Mouse (Mus musculus): ENCODE measurements around the gene Scyl1. TPM values are rescaled to one million over a fixed set of nuclear protein-coding genes. Genes with fewer than 3 reads are reported as not detected.
"Not testable (repeated sequence)": the region's sequence is repeated elsewhere in the genome, so short reads cannot be mapped to it uniquely, and the experiment has no call there.

Scyl1 gene
- polyA plus RNA-seq, 1 experiment from 2014 or later: 65.8 TPM

DNA sequence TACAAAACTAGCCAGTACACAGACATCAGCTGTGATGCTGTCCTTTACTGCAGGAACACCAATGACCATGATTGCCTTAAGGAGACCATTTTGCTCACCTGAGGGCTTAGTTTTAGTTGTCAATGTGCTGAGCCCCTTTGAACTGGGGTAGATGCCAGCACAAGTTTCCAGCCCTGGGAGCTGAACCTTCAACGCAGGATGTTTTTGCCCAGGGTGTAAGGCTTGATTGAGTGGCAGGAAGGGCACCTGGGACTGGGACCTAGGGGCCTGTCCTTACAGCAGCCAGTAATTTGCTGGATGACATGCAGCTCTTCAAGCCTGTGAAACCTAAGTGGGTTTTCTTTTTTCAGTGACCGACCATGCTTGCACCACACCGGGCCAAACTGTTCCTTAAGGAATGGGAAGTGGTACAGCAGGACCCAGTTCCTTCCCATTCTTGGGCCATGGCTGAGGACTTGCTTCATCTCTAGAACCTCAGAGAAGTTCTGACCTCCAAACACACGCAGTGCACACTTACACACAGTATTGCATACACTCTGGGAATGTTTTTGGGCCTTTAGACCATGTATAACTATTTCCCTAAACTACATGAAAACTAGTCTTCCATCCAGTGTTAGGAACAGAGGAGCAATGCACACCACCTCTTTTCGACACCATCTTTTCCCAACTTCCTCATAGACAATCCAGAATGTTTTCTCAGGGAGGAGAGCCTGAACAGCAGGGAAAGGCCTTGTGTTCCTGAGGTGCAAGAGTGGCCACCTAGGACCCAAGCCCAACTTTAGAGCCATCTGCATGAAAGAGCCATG is 23.8 kb upstream of the Scyl1 start:
- Histone ChIP-seq H3K36me3 (ENCODE audit: control insufficient read depth, insufficient read depth, low read length) (peaks cover 17% of the 10 kb centered on the region), H3K4me3 (ENCODE audit: low read depth, low read length) (no peak overlapping the region), H3K4me2 (ENCODE audit: low read depth, severe bottlenecking) (no peak overlapping the region), H3K9me3 (ENCODE audit: control insufficient read depth, low read length) (no peaks in the 10 kb centered on the region), H3K4me1 (ENCODE audit: control insufficient read depth, insufficient read depth, low read length) (peaks cover 6% of the 10 kb centered on the region), H3K27me3 (ENCODE audit: control insufficient read depth, insufficient read depth, low read length) (no peaks in the 10 kb centered on the region), H3K9ac (ENCODE audit: low read length) (0 out of 2 replicates have a peak overlapping the region, but pooled peaks have one; percentile 3), H3K27ac (replicated peaks; ENCODE audit: low read depth, low read length) (no peak overlapping the region; the same call in 1 of the 2 replicates)
- 53% methylated on average over 5 of the region's 5 CpGs for WGBS
- DNase-seq (ENCODE audit: low spot score) (peak; percentile 63), ATAC-seq (ENCODE audit: insufficient number of reproducible peaks, low FRiP score, low TSS enrichment, low read depth) (peak; percentile 36; the same call in 1 of the 2 replicates)

DNA sequence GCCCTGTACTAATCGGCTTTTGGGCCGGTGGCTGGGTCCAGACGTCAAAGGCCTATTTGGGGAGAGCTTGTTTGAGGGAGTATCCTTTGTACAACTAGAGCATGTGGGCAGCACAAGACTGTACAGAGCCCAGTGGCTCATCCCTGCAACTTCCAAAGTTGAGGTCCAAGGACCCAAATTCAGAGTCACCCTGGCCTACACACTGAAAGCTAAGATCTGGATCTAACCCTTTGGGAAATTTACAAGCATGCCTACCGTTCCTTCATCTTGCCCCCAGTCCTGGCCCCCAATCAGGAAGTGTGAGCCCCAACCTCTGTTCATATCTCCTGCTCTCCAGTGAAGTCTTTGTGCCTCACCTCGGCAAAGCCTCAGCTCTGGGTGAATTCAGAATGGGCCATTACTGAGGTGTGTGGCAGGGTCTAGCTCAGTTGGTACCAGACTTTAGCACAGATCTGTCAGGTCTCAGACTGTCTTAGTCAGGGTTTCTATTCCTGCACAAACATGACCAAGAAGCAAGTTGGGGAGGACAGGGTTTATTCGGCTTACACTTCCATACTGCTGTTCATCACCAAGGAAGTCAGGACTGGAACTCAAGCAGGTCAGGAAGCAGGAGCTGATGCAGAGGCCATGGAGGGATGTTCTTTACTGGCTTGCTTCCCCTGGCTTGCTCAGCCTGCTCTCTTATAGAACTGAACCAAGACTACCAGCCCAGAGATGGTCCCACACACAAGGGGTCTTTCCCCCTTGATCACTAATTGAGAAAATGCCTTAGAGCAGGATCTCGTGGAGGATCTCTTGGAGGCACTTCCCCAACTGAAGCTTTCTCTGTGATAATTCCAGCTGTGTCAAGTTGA is 22.9 kb upstream of the Scyl1 start:
- peaks cover 17% of the 10 kb centered on the region for H3K36me3 ChIP-seq (ENCODE audit: control insufficient read depth, insufficient read depth, low read length)
- H3K9me3 ChIP-seq (ENCODE audit: control insufficient read depth, low read length); H3K27ac ChIP-seq (replicated peaks; ENCODE audit: low read depth, low read length); H3K4me2 ChIP-seq (ENCODE audit: low read depth, severe bottlenecking); ATAC-seq (ENCODE audit: insufficient number of reproducible peaks, low FRiP score, low TSS enrichment, low read depth); H3K4me1 ChIP-seq (ENCODE audit: control insufficient read depth, insufficient read depth, low read length); H3K9ac ChIP-seq (ENCODE audit: low read length); H3K27me3 ChIP-seq (ENCODE audit: control insufficient read depth, insufficient read depth, low read length); H3K4me3 ChIP-seq (ENCODE audit: low read depth, low read length): not testable (repeated sequence)
- WGBS: 46% methylated on average over 7 of the region's 7 CpGs
- peak; percentile 47 for DNase-seq (ENCODE audit: low spot score)

DNA sequence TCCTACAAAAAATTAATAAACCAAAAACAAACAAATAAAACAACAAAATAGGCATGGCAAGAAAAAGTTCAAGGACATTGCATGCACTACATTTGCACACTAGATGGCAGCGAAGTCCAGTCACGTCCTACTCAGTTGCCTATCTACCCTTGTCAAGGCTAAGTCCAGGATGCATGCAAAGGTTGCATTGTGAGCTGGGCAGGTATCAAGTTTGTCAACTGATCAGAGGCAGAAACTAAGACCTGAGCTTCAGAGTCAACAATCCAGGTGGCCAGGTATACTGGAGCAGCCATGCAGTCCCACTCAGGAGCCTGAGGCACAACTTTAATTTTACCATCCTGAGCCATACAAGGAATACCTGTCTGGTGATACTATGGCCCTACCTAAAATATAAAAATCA is 21.9 kb upstream of the Scyl1 start:
- Histone ChIP-seq H3K4me3 (ENCODE audit: low read depth, low read length) (no peak overlapping the region), H3K9ac (ENCODE audit: low read length) (no peak overlapping the region), H3K27me3 (ENCODE audit: control insufficient read depth, insufficient read depth, low read length) (no peaks in the 10 kb centered on the region), H3K4me2 (ENCODE audit: low read depth, severe bottlenecking) (no peak overlapping the region), H3K9me3 (ENCODE audit: control insufficient read depth, low read length) (no peaks in the 10 kb centered on the region), H3K4me1 (ENCODE audit: control insufficient read depth, insufficient read depth, low read length) (peaks cover 6% of the 10 kb centered on the region), H3K27ac (replicated peaks; ENCODE audit: low read depth, low read length) (no peak overlapping the region), H3K36me3 (ENCODE audit: control insufficient read depth, insufficient read depth, low read length) (peaks cover 17% of the 10 kb centered on the region)
- ATAC-seq (ENCODE audit: insufficient number of reproducible peaks, low FRiP score, low TSS enrichment, low read depth): peak; percentile 67
- DNase-seq (ENCODE audit: low spot score): peak; percentile 72
- 7% methylated on average over 2 of the region's 2 CpGs for WGBS

DNA sequence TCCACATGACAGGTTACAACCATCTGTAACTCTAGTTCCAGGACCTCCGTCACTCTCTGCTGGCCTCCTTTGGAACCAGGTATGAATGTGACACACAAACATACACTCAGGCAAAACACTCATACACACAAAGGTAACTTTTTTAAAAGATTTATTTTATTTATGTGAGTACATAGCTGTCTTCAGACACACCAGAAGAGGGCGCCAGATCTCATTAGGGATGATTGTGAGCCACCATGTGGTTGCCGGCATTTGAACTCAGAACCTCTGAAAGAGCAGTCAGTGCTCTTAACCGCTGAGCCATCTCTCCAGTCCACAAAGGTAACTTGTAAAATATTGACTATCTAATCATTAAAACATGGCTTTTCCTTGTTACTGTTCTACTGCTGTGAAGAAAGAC is 20.1 kb upstream of the Scyl1 start:
- Histone ChIP-seq H3K27me3 (ENCODE audit: control insufficient read depth, insufficient read depth, low read length) (no peaks in the 10 kb centered on the region), H3K4me1 (ENCODE audit: control insufficient read depth, insufficient read depth, low read length) (no peaks in the 10 kb centered on the region; the same call in 1 of the 2 replicates), H3K9ac (ENCODE audit: low read length) (no peak overlapping the region), H3K9me3 (ENCODE audit: control insufficient read depth, low read length) (no peaks in the 10 kb centered on the region), H3K4me3 (ENCODE audit: low read depth, low read length) (no peak overlapping the region), H3K36me3 (ENCODE audit: control insufficient read depth, insufficient read depth, low read length) (peaks cover 7% of the 10 kb centered on the region), H3K27ac (replicated peaks; ENCODE audit: low read depth, low read length) (no peak overlapping the region), H3K4me2 (ENCODE audit: low read depth, severe bottlenecking) (no peak overlapping the region)
- WGBS: 79% methylated on average over 4 of the region's 4 CpGs
- DNase-seq (ENCODE audit: low spot score) (no peak), ATAC-seq (ENCODE audit: insufficient number of reproducible peaks, low FRiP score, low TSS enrichment, low read depth) (no peak)

DNA sequence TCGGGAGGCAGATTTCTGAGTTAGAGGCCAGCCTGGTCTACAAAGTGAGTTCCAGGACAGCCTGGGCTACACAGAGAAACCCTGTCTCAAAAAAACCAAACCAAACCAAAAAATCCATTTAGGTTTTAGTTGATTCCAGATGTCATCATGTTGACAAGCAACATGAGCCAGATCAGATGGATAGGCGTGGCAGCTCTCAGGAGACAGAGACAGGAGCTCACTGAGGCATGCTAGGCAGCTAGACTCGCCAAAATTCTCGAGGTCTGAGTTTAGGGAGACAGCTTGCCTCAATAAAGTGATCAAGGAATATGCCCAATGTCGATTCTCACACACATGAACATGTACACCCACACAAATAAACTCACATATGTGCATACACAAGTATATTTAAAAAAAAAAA is 17.8 kb upstream of the Scyl1 start:
- no peaks in the 10 kb centered on the region for H3K36me3 ChIP-seq (ENCODE audit: control insufficient read depth, insufficient read depth, low read length)
- no peak overlapping the region for H3K27ac ChIP-seq (replicated peaks; ENCODE audit: low read depth, low read length)
- DNase-seq (ENCODE audit: low spot score): no peak
- H3K27me3 ChIP-seq (ENCODE audit: control insufficient read depth, insufficient read depth, low read length): no peaks in the 10 kb centered on the region
- 63% methylated on average over 5 of the region's 5 CpGs for WGBS
- H3K4me3 ChIP-seq (ENCODE audit: low read depth, low read length): no peak overlapping the region
- H3K4me1 ChIP-seq (ENCODE audit: control insufficient read depth, insufficient read depth, low read length): no peaks in the 10 kb centered on the region
- H3K4me2 ChIP-seq (ENCODE audit: low read depth, severe bottlenecking): no peak overlapping the region
- ATAC-seq (ENCODE audit: insufficient number of reproducible peaks, low FRiP score, low TSS enrichment, low read depth): no peak
- no peak overlapping the region for H3K9ac ChIP-seq (ENCODE audit: low read length)
- no peaks in the 10 kb centered on the region for H3K9me3 ChIP-seq (ENCODE audit: control insufficient read depth, low read length)

DNA sequence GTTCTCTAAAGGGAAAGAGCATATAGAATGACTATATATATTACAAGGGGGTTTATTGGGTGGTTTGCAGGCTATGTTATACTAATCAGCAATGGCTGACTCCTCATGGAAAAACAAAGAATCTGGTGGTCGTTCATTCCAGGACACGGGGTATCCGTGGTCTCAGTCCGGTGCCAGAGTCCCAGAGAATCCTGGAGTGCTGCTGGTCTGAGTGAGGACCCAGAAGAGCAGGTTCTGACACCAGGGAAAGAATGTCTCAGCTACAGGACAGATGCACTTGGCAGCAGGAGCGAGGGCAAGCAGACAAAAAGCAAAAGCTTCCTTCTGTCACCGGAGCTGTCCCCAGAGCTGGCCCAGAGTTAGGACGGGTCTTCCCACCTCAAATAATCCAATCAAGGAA is 17.4 kb upstream of the Scyl1 start:
- ATAC-seq (ENCODE audit: insufficient number of reproducible peaks, low FRiP score, low TSS enrichment, low read depth) (no peak), DNase-seq (ENCODE audit: low spot score) (no peak)
- no peaks in the 10 kb centered on the region for H3K9me3 ChIP-seq (ENCODE audit: control insufficient read depth, low read length)
- H3K9ac ChIP-seq (ENCODE audit: low read length): no peak overlapping the region
- no peak overlapping the region for H3K4me2 ChIP-seq (ENCODE audit: low read depth, severe bottlenecking)
- no peaks in the 10 kb centered on the region for H3K4me1 ChIP-seq (ENCODE audit: control insufficient read depth, insufficient read depth, low read length)
- 88% methylated on average over 7 of the region's 7 CpGs for WGBS
- H3K36me3 ChIP-seq (ENCODE audit: control insufficient read depth, insufficient read depth, low read length): no peaks in the 10 kb centered on the region
- no peaks in the 10 kb centered on the region for H3K27me3 ChIP-seq (ENCODE audit: control insufficient read depth, insufficient read depth, low read length)
- H3K27ac ChIP-seq (replicated peaks; ENCODE audit: low read depth, low read length): no peak overlapping the region
- H3K4me3 ChIP-seq (ENCODE audit: low read depth, low read length): no peak overlapping the region

DNA sequence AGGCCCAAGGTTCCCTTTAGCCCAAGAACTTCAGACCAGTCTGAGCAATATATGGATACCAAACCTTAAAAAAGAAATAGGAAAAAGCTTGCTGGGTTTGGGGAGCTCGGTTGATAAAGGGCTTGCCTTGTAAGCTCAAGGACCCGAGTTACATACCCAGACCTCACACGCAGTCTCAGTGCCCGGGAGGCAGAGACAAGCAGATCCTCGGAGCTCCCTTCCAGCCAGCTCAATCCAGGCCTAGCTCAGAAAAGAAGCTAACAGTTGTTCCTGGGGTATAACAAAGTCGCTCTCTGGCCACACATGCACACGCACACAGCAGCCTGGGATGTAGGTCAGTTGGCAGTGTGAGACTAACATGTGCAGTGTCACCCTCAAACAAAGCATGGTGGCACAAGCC is 16.7 kb upstream of the Scyl1 start:
- Histone ChIP-seq H3K36me3 (ENCODE audit: control insufficient read depth, insufficient read depth, low read length) (no peaks in the 10 kb centered on the region), H3K4me1 (ENCODE audit: control insufficient read depth, insufficient read depth, low read length) (no peaks in the 10 kb centered on the region), H3K27me3 (ENCODE audit: control insufficient read depth, insufficient read depth, low read length) (no peaks in the 10 kb centered on the region), H3K4me3 (ENCODE audit: low read depth, low read length) (no peak overlapping the region), H3K9ac (ENCODE audit: low read length) (no peak overlapping the region), H3K4me2 (ENCODE audit: low read depth, severe bottlenecking) (no peak overlapping the region), H3K9me3 (ENCODE audit: control insufficient read depth, low read length) (no peaks in the 10 kb centered on the region), H3K27ac (replicated peaks; ENCODE audit: low read depth, low read length) (no peak overlapping the region)
- 88% methylated on average over 7 of the region's 7 CpGs for WGBS
- DNase-seq (ENCODE audit: low spot score): no peak
- no peak for ATAC-seq (ENCODE audit: insufficient number of reproducible peaks, low FRiP score, low TSS enrichment, low read depth)

DNA sequence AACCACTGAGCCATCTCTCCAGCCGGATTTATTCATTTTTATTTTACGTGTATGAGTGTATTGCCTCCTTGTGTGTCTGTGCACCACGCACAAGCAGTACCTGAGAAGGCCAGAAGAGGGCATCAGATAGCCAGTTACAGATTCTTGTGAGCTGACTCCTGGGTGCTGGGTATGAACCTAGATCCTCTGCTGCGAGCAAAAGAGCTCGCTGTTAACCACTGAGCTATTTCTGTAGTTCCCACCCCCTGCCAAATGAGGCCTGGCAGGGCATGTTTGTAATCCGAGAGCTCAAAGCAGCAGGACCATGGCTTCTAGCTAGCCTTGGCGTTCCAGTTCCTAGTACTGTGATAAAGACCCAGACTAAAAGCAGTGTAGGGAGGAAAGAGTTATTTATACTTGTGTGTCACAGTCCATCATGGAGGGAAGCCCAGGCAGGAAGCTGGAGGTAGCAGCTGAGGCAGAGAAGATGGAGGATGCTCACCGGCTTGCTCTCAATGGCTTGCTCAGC is 16.0 kb upstream of the Scyl1 start:
- Histone ChIP-seq H3K9ac (ENCODE audit: low read length) (no peak overlapping the region), H3K27me3 (ENCODE audit: control insufficient read depth, insufficient read depth, low read length) (no peaks in the 10 kb centered on the region), H3K36me3 (ENCODE audit: control insufficient read depth, insufficient read depth, low read length) (no peaks in the 10 kb centered on the region), H3K9me3 (ENCODE audit: control insufficient read depth, low read length) (no peaks in the 10 kb centered on the region), H3K27ac (replicated peaks; ENCODE audit: low read depth, low read length) (0 out of 2 replicates have a peak overlapping the region, but pooled peaks have one; percentile 30), H3K4me3 (ENCODE audit: low read depth, low read length) (no peak overlapping the region), H3K4me2 (ENCODE audit: low read depth, severe bottlenecking) (no peak overlapping the region), H3K4me1 (ENCODE audit: control insufficient read depth, insufficient read depth, low read length) (no peaks in the 10 kb centered on the region)
- 16% methylated on average over 8 of the region's 8 CpGs for WGBS
- peak; percentile 95 for DNase-seq (ENCODE audit: low spot score)
- ATAC-seq (ENCODE audit: insufficient number of reproducible peaks, low FRiP score, low TSS enrichment, low read depth): peak; percentile 19; the same call in 1 of the 2 replicates
